Mouse (Mus musculus): ENCODE measurements around the gene Tmem28.

The Tmem28 gene

GRCm38 (mm10) chrX:99820790-99821395, at the start of gene Tmem28:
TSS of gene Tmem28 (plus strand) at chrX:99821021.
- no peak for DNase-seq (ENCODE audit: low spot score)

GRCm38 (mm10) chrX:99780308-99780707, 40.5 kb upstream of the Tmem28 start:
- DNase-seq (ENCODE audit: low spot score): no peak

GRCm38 (mm10) chrX:99808375-99808774, 12.4 kb upstream of the Tmem28 start:
- peak; percentile 29 for DNase-seq (ENCODE audit: low spot score)

GRCm38 (mm10) chrX:99819395-99819935, 1.4 kb upstream of the Tmem28 start:
- DNase-seq (ENCODE audit: low spot score): peak; percentile 25

- DNase-seq (ENCODE audit: low spot score): peak; percentile 31
Observed at GRCm38 (mm10) chrX:99819936-99820789, 658 bp upstream of the Tmem28 start.

- peak; percentile 15 for DNase-seq (ENCODE audit: low spot score)
Observed at GRCm38 (mm10) chrX:99842090-99842489, 21.3 kb downstream of the Tmem28 start.

GRCm38 (mm10) chrX:99853261-99853741, 32.5 kb downstream of the Tmem28 start:
- peak; percentile 39 for DNase-seq (ENCODE audit: low spot score)

GRCm38 (mm10) chrX:99853834-99854233, 33.0 kb downstream of the Tmem28 start:
- DNase-seq (ENCODE audit: low spot score): no peak

GRCm38 (mm10) chrX:99872228-99872627, 51.4 kb downstream of the Tmem28 start:
- no peak for DNase-seq (ENCODE audit: low spot score)

- DNase-seq (ENCODE audit: low spot score): no peak
Observed at GRCm38 (mm10) chrX:99872632-99873201, 51.9 kb downstream of the Tmem28 start.

GRCm38 (mm10) chrX:99873259-99873919, 52.6 kb downstream of the Tmem28 start:
- no peak for DNase-seq (ENCODE audit: low spot score)

GRCm38 (mm10) chrX:99873920-99874296, 53.1 kb downstream of the Tmem28 start:
- no peak for DNase-seq (ENCODE audit: low spot score)

GRCm38 (mm10) chrX:99876781-99877180, 56.0 kb downstream of the Tmem28 start:
- DNase-seq (ENCODE audit: low spot score): no peak

GRCm38 (mm10) chrX:99883396-99883795, 62.6 kb downstream of the Tmem28 start:
- no peak for DNase-seq (ENCODE audit: low spot score)
